Mouse (Mus musculus) stomach, embryonic 14.5 days (tissue): Measurements from ENCODE around the gene Id1. TPM values are rescaled to one million over a fixed set of nuclear protein-coding genes. Genes with fewer than 3 reads are reported as not detected.

Experiments
- ATAC-seq: fragments of 200-750 bp; cut with Nextera tagmentation; 2 replicates; pipeline ENCODE4 v1.8.0; 2017; ENCODE audit warnings: low read depth, moderate TSS enrichment; ENCODE audit not compliant: insufficient number of reproducible peaks, insufficient read depth, low FRiP score
- H3K27ac ChIP-seq: fragments of 300-500 bp; sonication (generic); 2 replicates; pipeline ENCODE4 v1.5.1; 2014; ENCODE audit warnings: mild to moderate bottlenecking, low read length, moderate library complexity, mixed read lengths
- H3K27me3 ChIP-seq: fragments of 300-500 bp; sonication (generic); 2 replicates; pipeline ENCODE4 v1.6.1; 2014; ENCODE audit warnings: low read length, control low read depth, mixed read lengths; ENCODE audit not compliant: control insufficient read depth, insufficient read depth
- H3K36me3 ChIP-seq: fragments of 300-500 bp; sonication (generic); 2 replicates; pipeline ENCODE4 v1.6.1; 2014; ENCODE audit warnings: mild to moderate bottlenecking, control low read depth, low read length, moderate library complexity, mixed read lengths; ENCODE audit not compliant: control insufficient read depth, insufficient read depth
- H3K4me1 ChIP-seq: fragments of 300-500 bp; sonication (generic); 2 replicates; pipeline ENCODE4 v1.6.1; 2014; ENCODE audit warnings: low read length, control low read depth, mixed read lengths; ENCODE audit not compliant: control insufficient read depth, insufficient read depth
- H3K4me2 ChIP-seq: fragments of 300-500 bp; sonication (generic); replicated peaks from 2 replicates; pipeline ENCODE4 v1.6.1; 2014; ENCODE audit warnings: low read depth, low read length, control low read depth
- H3K4me3 ChIP-seq: fragments of 300-500 bp; sonication (generic); 2 replicates; pipeline ENCODE4 v1.5.1; 2014; ENCODE audit warnings: low read depth, low read length, control low read depth
- H3K9ac ChIP-seq: fragments of 300-500 bp; sonication (generic); replicated peaks from 2 replicates; pipeline ENCODE4 v1.6.1; 2014; ENCODE audit warnings: low read depth, mild to moderate bottlenecking, control low read depth, low read length, moderate library complexity, mixed read lengths
- H3K9me3 ChIP-seq: fragments of 300-500 bp; sonication (generic); 2 replicates; pipeline ENCODE4 v1.6.1; 2016; ENCODE audit warnings: low read depth, low read length, control low read depth; ENCODE audit not compliant: control insufficient read depth
- WGBS: fragments of 180-500 bp; shearing (Covaris S2); extraction: QIAGEN DNeasy Blood & Tissue Kit; methylation state at CpG from one replicate; pipeline ENCODE4 v1.1.7; 2014; 5-methylcytosine and 5-hydroxymethylcytosine counted together
- polyA plus RNA-seq: library from polyadenylated mRNA; unstranded; fragments of >200 nt; fragmentation: Nextera tagmentation; extraction: Ambion mirVana; gene quantifications from 2 replicates; pipeline ENCODE4 v1.2.1, GENCODE M21; 2014

Id1 gene
- polyA plus RNA-seq, 1 experiment from 2014 or later = 147 TPM

DNA sequence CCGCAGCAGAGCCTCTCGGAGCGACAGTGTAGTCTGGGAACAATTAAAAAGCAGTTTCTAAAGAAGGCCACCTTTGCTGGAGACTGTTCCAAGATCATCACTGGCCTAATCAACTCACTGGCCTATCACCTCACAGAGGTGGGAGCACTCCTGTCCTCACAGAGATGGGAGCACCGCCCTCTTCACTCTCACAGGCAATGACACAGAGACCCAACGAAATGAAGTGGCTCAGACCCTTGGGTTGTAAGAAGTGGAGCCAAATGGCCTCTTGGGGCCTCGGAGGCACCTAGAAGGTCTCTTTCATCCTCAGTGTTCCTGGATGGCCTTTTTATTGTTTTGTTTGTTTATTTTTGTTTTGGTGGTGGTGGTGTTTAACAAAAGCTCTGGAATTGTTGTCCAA is 9.8 kb upstream of the Id1 start:
- Histone ChIP-seq H3K27ac (no peak overlapping the region), H3K4me1 (peaks cover 41% of the 10 kb centered on the region), H3K4me3 (no peak overlapping the region), H3K27me3 (no peaks in the 10 kb centered on the region), H3K9me3 (no peaks in the 10 kb centered on the region), H3K36me3 (no peaks in the 10 kb centered on the region), H3K4me2 (no peak overlapping the region), H3K9ac (no peak overlapping the region)
- WGBS = 90% methylated on average over 6 of the region's 6 CpGs
- ATAC-seq = no peak

DNA sequence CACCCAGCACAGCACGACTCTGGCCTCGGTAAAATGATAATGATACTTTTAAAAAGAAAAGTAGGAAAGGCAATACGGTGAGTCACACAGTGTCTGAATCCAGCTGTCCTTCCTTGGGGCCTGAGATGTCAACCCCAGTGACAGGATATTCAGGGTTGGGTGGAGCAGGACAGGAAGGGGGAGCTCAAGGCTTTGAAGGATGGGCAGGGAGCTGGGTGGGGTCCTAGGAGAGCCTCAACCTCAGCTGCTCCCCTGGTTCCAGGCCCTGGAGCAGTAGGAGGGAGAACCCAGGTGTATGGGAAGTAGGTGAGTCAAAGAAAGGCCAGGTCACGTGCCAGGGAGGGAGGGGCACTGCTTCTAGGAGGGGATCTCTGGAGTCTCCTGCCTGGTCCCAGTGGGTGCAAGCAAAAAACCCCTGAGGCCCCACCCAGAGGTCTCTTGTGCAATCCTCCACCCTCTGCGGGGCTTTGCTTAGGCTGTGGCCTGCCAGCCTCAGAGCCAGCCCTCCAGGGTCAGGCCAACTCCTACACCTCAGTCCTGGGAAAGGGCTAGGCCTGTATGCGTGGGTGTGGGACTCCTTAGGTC is 9.2 kb upstream of the Id1 start:
- ATAC-seq = no peak
- Histone ChIP-seq H3K9me3 (no peaks in the 10 kb centered on the region), H3K27ac (peak overlapping the region; percentile 61), H3K9ac (no peak overlapping the region), H3K36me3 (no peaks in the 10 kb centered on the region), H3K27me3 (no peaks in the 10 kb centered on the region), H3K4me1 (peaks cover 42% of the 10 kb centered on the region), H3K4me3 (no peak overlapping the region), H3K4me2 (no peak overlapping the region)
- 37% methylated on average over 6 of the region's 6 CpGs for WGBS

DNA sequence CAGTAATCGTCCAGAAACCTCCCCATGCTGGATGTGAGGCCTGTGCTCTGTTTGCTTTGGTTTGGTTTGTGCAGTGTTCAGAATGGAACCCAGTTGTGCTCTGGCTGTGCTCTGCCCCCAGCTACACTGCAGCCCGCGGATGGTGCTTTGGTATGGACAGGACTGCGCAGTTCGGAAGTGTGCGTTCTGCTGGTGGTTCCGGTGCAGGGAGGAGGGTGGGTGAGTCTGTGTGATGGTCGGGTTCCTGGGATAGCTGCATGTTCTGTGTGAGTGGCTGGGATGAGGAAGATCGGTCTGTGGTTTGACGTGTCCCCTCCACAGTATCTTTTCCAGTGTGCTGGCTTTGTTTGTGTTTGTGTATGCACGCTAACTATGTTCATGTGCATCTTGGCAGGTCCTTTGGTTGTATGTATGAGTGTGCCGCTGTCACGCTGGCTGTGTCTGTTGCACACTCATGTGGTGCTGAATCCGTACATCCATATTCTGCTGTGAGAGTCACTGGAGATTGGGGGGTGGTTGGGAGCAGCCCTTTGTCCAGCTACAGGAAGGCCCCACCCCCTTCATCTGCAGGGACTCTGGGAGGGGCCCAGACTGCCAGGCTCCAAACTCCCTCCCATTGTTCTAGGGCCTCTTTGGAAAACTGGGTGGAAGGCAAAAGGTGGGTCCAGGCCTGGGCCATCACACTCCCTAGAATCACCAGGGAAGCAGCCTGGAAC is 8.1 kb upstream of the Id1 start:
- ATAC-seq = 0 out of 2 replicates have a peak, but pooled peaks have one; percentile 4
- WGBS = 77% methylated on average over 14 of the region's 14 CpGs
- Histone ChIP-seq H3K27me3 (no peaks in the 10 kb centered on the region), H3K27ac (peak overlapping the region; percentile 83; the same call in 1 of the 2 replicates), H3K9ac (no peak overlapping the region), H3K36me3 (no peaks in the 10 kb centered on the region), H3K4me3 (no peak overlapping the region), H3K4me2 (no peak overlapping the region), H3K4me1 (peaks cover 50% of the 10 kb centered on the region), H3K9me3 (no peaks in the 10 kb centered on the region)

DNA sequence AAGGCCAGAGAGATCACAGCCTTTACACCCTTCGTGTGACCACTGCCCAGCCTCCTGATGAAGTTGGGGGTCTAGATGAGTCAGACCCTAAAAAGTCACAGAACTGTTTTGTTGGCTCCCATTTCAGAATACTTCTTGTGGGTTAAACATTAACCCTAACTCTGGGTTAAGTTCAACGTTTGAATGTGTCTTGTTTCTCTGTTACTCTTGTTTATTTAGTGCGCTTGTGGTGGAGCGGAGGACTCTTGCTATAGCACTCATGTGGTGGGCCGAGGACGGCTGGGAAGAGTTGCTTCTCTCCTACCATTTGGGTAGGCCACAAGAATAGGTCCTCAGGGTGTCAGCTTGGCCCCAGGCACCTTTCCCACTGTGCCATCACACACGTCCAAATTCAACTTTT is 7.5 kb upstream of the Id1 start:
- H3K36me3 ChIP-seq = no peaks in the 10 kb centered on the region
- H3K27me3 ChIP-seq = no peaks in the 10 kb centered on the region
- peak overlapping the region; percentile 83; the same call in 1 of the 2 replicates for H3K27ac ChIP-seq
- H3K4me3 ChIP-seq = no peak overlapping the region
- 67% methylated on average over 7 of the region's 7 CpGs for WGBS
- H3K4me2 ChIP-seq = no peak overlapping the region
- peaks cover 55% of the 10 kb centered on the region for H3K4me1 ChIP-seq
- no peak for ATAC-seq
- no peaks in the 10 kb centered on the region for H3K9me3 ChIP-seq
- no peak overlapping the region for H3K9ac ChIP-seq

DNA sequence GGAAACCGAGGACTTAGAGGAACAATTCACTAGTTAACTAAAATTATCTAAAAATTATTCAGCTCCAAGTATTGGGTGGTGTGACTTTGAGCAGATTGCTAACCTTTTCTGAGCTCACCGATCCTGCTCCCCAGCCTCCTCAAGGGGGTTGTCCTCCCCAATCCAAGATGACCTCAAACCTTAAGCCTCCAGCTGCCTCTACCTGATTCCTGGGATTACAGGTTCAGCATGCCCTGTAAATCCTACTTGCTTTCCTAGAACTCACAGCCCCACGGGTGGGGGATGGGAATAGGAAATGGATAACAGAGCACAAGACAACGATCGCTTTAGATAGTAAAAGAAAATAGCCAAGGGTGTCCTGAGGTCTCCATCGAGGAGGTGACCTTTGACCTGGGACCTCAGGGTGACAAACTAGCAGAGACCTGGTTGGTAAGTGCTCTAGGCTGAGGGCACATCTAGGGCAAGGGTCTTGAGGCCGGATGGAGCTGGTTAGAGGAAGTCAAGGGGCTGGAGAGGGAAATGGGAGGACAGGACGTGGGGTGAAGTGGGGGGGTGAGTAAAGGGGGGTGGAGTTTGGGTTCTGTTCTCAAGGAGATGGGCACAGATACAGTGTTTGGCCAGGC is 6.9 kb upstream of the Id1 start:
- H3K27ac ChIP-seq = peak overlapping the region; percentile 83
- H3K4me3 ChIP-seq = no peak overlapping the region
- H3K4me2 ChIP-seq = no peak overlapping the region
- no peaks in the 10 kb centered on the region for H3K36me3 ChIP-seq
- H3K4me1 ChIP-seq = peaks cover 55% of the 10 kb centered on the region
- H3K27me3 ChIP-seq = no peaks in the 10 kb centered on the region
- no peak for ATAC-seq
- H3K9ac ChIP-seq = no peak overlapping the region
- H3K9me3 ChIP-seq = no peaks in the 10 kb centered on the region
- WGBS = 35% methylated on average over 8 of the region's 8 CpGs

DNA sequence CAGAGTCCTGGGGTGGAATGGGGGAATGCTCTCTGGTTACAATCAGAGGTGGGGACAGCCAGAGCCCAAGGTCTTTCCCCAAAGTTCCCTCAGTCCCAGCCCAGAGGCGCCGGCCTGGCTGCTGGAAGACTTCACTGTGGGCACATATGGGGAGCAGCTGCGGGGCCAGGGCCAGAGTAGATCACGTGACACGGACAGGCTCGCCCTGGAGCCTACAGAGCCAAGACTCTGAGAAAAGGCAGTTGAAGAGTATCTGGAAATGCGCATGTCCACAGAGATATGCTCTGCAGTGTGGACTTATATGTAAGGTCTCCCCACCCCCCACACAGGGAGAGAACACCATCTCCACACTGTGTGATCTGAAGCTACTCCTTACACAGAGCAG is 6.4 kb upstream of the Id1 start:
- no peaks in the 10 kb centered on the region for H3K36me3 ChIP-seq
- WGBS = 17% methylated on average over 7 of the region's 7 CpGs
- H3K9me3 ChIP-seq = no peaks in the 10 kb centered on the region
- H3K4me1 ChIP-seq = peaks cover 55% of the 10 kb centered on the region
- no peaks in the 10 kb centered on the region for H3K27me3 ChIP-seq
- ATAC-seq = peak; percentile 82
- H3K27ac ChIP-seq = peak overlapping the region; percentile 83
- no peak overlapping the region for H3K4me2 ChIP-seq
- no peak overlapping the region for H3K9ac ChIP-seq
- H3K4me3 ChIP-seq = no peak overlapping the region

DNA sequence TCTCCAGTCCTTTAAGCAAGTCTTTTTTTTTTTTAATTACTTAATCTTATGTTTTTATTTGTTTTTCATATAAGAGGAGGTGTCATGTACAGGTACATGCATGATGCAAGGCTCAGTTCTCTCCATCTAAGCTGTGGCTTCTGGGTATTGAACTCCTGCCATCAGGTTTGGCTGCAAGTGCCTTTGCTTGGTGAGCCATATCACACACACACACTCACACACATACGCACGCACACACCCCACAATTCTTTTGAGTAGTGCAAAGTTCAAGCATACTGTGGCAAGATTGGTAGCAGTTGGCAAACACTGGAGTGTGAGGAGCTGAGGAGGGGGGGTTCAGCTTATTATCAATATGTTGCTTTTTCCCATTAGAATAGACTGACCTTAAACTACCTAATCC is 2.9 kb upstream of the Id1 start:
- WGBS = 80% methylated on average over 2 of the region's 2 CpGs
- no peaks in the 10 kb centered on the region for H3K9me3 ChIP-seq
- H3K4me3 ChIP-seq = no peak overlapping the region
- H3K9ac ChIP-seq = no peak overlapping the region
- peaks cover 56% of the 10 kb centered on the region for H3K4me1 ChIP-seq
- no peak overlapping the region for H3K27ac ChIP-seq
- ATAC-seq = no peak
- no peaks in the 10 kb centered on the region for H3K27me3 ChIP-seq
- no peak overlapping the region for H3K4me2 ChIP-seq
- H3K36me3 ChIP-seq = no peaks in the 10 kb centered on the region

DNA sequence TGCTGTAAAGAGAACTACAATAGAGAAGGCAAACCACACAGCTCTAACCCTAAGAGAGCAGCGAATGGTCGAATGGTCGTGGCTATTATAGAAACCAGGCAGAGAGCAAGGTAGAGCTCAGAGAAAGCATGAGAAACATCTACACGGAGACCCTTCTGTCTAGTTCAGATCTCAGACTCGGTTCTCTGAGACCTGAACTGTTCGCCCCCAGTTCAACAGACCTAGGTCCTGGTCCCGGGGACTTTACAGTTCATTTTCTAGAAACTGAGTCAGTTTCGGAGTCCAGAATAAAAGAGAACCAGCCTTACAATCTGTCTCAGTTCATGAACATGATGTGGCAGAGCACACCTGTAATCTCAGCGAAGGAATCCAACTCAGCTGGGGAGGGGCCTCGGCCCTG is 1.6 kb upstream of the Id1 start:
- H3K4me1 ChIP-seq = peaks cover 51% of the 10 kb centered on the region

More for the DNA sequence above, 1.6 kb upstream of the Id1 start:
- WGBS = 11% methylated on average over 10 of the region's 10 CpGs
- Histone ChIP-seq H3K9me3 (no peaks in the 10 kb centered on the region), H3K27me3 (no peaks in the 10 kb centered on the region), H3K27ac (peak overlapping the region; percentile 97), H3K36me3 (no peaks in the 10 kb centered on the region), H3K9ac (no peak overlapping the region), H3K4me3 (peak overlapping the region; percentile 82), H3K4me2 (peak overlapping the region; percentile 79)
- ATAC-seq = no peak
